Comparison of ENCODE assay signal across 8 mouse cellular contexts in genomic region chr14:57424212-57424561, GRCm38 (mm10). TPM values are rescaled to one million over a fixed set of nuclear protein-coding genes. Genes with fewer than 3 reads are reported as not detected.
DNase-seq lines count a peak whose midpoint lies in the region; ATAC-seq and TF ChIP-seq lines count a peak whose summit lies in the region.

No protein-coding gene starts in this region.

- peak overlapping the region; percentile 87 for H3K4me3 ChIP-seq in heart, adult 2 months
- H3K4me3 ChIP-seq in CH12.LX (replicated peaks in 1 of 3; ENCODE audit: low read depth in 2 of 3, low read length in 2 of 3, poor library complexity in 1 of 3): peak overlapping the region; percentile 91 to 96 (median 95)
- peak overlapping the region; percentile 73 for H3K4me3 ChIP-seq in forebrain, embryonic 16.5 days (replicated peaks; ENCODE audit: low read length)
- H3K4me3 ChIP-seq in liver, postnatal 0 days (ENCODE audit: low read depth, low read length): peak overlapping the region; percentile 70

- no peaks in the 10 kb centered on the region for H3K36me3 ChIP-seq in heart, adult 2 months (ENCODE audit: control insufficient read depth, insufficient read depth, low read length)
- H3K36me3 ChIP-seq in CH12.LX (replicated peaks in 1 of 2; ENCODE audit: control insufficient read depth in 1 of 2, insufficient read depth in 1 of 2, low read length in 1 of 2): no peaks in the 10 kb centered on the region
- no peaks in the 10 kb centered on the region for H3K36me3 ChIP-seq in forebrain, embryonic 16.5 days (ENCODE audit: control insufficient read depth, insufficient read depth)
- no peaks in the 10 kb centered on the region for H3K36me3 ChIP-seq in liver, postnatal 0 days (replicated peaks; ENCODE audit: insufficient read depth, low read length)

- no peak for TF ChIP-seq RAD21 in CH12.LX (IDR thresholded peaks at IDR 0.05; ENCODE audit: low read depth, low read length)

- intact Hi-C loops in heart, adult 2 months (cut with DNase I): loop anchor here (5.0 to 10.0 kb wide), 2 partner anchors 191 to 323 kb away; partner anchors contain the start of gene Gm49361
- intact Hi-C loops in heart, postnatal 14 days (cut with DNase I): no loop called here
- intact Hi-C loops in left cerebral cortex, postnatal 36 days (cut with DNase I): loop anchor here (5.0 kb wide), 1 partner anchor 332 kb away; no protein-coding TSS in a partner anchor

- no peak for TF ChIP-seq POLR2A in heart, adult 2 months (IDR thresholded peaks at IDR 0.05; ENCODE audit: insufficient read depth, low read depth, low read length)
- TF ChIP-seq POLR2A in CH12.LX (IDR thresholded peaks at IDR 0.05; ENCODE audit: low read depth, low read length): no peak; the same call in 1 of the 2 replicates

- H3K4me1 ChIP-seq in heart, adult 2 months (ENCODE audit: control insufficient read depth, insufficient read depth, low read length): peaks cover 1% of the 10 kb centered on the region; the same call in 1 of the 2 replicates
- H3K4me1 ChIP-seq in CH12.LX (ENCODE audit: control insufficient read depth in 1 of 2, insufficient read depth in 2 of 2): peaks cover 3% of the 10 kb centered on the region in 2 experiments; a peak in 3 of 4 replicates
- 0 out of 2 replicates have a peak, but pooled peaks cover 5% of the 10 kb centered on the region for H3K4me1 ChIP-seq in forebrain, embryonic 16.5 days (replicated peaks; ENCODE audit: control insufficient read depth, insufficient read depth, low read length)
- H3K4me1 ChIP-seq in liver, postnatal 0 days (ENCODE audit: insufficient read depth): peaks cover 6% of the 10 kb centered on the region; the same call in 1 of the 2 replicates

- no peak for TF ChIP-seq EP300 in heart, adult 2 months (IDR thresholded peaks at IDR 0.05; ENCODE audit: insufficient read depth, low read depth, low read length)
- no peak for TF ChIP-seq EP300 in CH12.LX (IDR thresholded peaks at IDR 0.05; ENCODE audit: low read length)
- no peak for TF ChIP-seq EP300 in liver, postnatal 0 days (IDR thresholded peaks at IDR 0.05; ENCODE audit: low read depth)

- no peaks in the 10 kb centered on the region for H3K79me2 ChIP-seq in heart, adult 2 months (replicated peaks; ENCODE audit: control insufficient read depth, insufficient read depth, low read length)
- H3K79me2 ChIP-seq in CH12.LX (replicated peaks; ENCODE audit: control insufficient read depth, extremely low read depth, insufficient read depth, poor library complexity, severe bottlenecking): no peaks in the 10 kb centered on the region

- ATAC-seq in forebrain, embryonic 16.5 days: peak; percentile 78
- peak; percentile 86 for ATAC-seq in liver, postnatal 0 days

- under 1% methylated on average over 24 of the region's 24 CpGs for WGBS in heart, adult 2 months
- 2% methylated on average over 16 of the region's 24 CpGs for WGBS in forebrain, embryonic 16.5 days
- WGBS in liver, postnatal 0 days (ENCODE audit: insufficient replicate concordance): under 1% methylated on average over 24 of the region's 24 CpGs

- H3K9ac ChIP-seq in heart, adult 2 months (ENCODE audit: low read depth, low read length): peak overlapping the region; percentile 97
- peak overlapping the region; percentile 50 for H3K9ac ChIP-seq in CH12.LX (ENCODE audit: insufficient read depth, low read depth)
- peak overlapping the region; percentile 78 for H3K9ac ChIP-seq in forebrain, embryonic 16.5 days (replicated peaks; ENCODE audit: low read depth, low read length)
- H3K9ac ChIP-seq in liver, postnatal 0 days (replicated peaks): peak overlapping the region; percentile 80

- no peaks in the 10 kb centered on the region for H3K27me3 ChIP-seq in heart, adult 2 months (ENCODE audit: control insufficient read depth, insufficient read depth, low read length)
- no peaks in the 10 kb centered on the region for H3K27me3 ChIP-seq in CH12.LX (replicated peaks)
- H3K27me3 ChIP-seq in forebrain, embryonic 16.5 days (replicated peaks; ENCODE audit: control insufficient read depth, insufficient read depth, low read length): no peaks in the 10 kb centered on the region; the same call in 1 of the 2 replicates
- H3K27me3 ChIP-seq in liver, postnatal 0 days (ENCODE audit: insufficient read depth, low read length): no peaks in the 10 kb centered on the region

- no peak for TF ChIP-seq CTCF in heart, adult 2 months (IDR thresholded peaks at IDR 0.05)
- TF ChIP-seq CTCF in CH12.LX (conservative IDR thresholded peaks at IDR 0.05 in 1 of 2, IDR thresholded peaks at IDR 0.05 in 1 of 2; ENCODE audit: low read depth in 2 of 2, low read length in 2 of 2): no peak
- TF ChIP-seq CTCF in liver, postnatal 0 days (IDR thresholded peaks at IDR 0.05; ENCODE audit: low read depth): no peak

- DNase-seq in heart, adult 2 months: no peak
- DNase-seq in heart, postnatal 14 days: no peak
- no peak for DNase-seq in CH12.LX (ENCODE audit: extremely low read depth)
- DNase-seq in liver, postnatal 0 days: no peak
- no peak for DNase-seq in adrenal gland, adult (ENCODE audit: inconsistent age in 2 of 2, low spot score in 1 of 2)
- no peak for DNase-seq in left cerebral cortex, postnatal 36 days (ENCODE audit: low spot score in 2 of 2)
- no peak for DNase-seq in cerebellum, adult 8-10 months

- H3K4me2 ChIP-seq in CH12.LX (ENCODE audit: insufficient read depth, low read depth, poor library complexity, severe bottlenecking): peak overlapping the region; percentile 53; the same call in 1 of the 2 replicates
- peak overlapping the region; percentile 83 for H3K4me2 ChIP-seq in forebrain, embryonic 16.5 days (ENCODE audit: low read length)
- peak overlapping the region; percentile 97 for H3K4me2 ChIP-seq in liver, postnatal 0 days (ENCODE audit: low read depth, low read length)

- H3K27ac ChIP-seq in heart, adult 2 months: peak overlapping the region; percentile 81
- no peak overlapping the region for H3K27ac ChIP-seq in CH12.LX (ENCODE audit: insufficient read depth, low read depth)
- H3K27ac ChIP-seq in forebrain, embryonic 16.5 days (ENCODE audit: low read length): peak overlapping the region; percentile 34; the same call in 1 of the 2 replicates
- peak overlapping the region; percentile 34; the same call in 1 of the 2 replicates for H3K27ac ChIP-seq in liver, postnatal 0 days (ENCODE audit: low read depth)

- no peaks in the 10 kb centered on the region for H3K9me3 ChIP-seq in CH12.LX (replicated peaks; ENCODE audit: low read length)
- no peaks in the 10 kb centered on the region for H3K9me3 ChIP-seq in forebrain, embryonic 16.5 days (ENCODE audit: control insufficient read depth, low read length)
- H3K9me3 ChIP-seq in liver, postnatal 0 days (ENCODE audit: low read length): no peaks in the 10 kb centered on the region

- in situ Hi-C loops in CH12.LX (cut with MboI; ENCODE audit: low pct_ligation_motif_present, low pct_unique_long_range_greater_than_20kb, low sequenced_read_pairs): no loop called here

- dilution Hi-C loops in CH12.LX (cut with MboI; ENCODE audit: extremely low pct_ligation_motif_present, extremely low pct_unique_long_range_greater_than_20kb, low sequenced_read_pairs): no loop called here

TF ChIP-seq in CH12.LX, 34 proteins besides CTCF, POLR2A, EP300 and RAD21:
- TF ChIP-seq CHD2 (IDR thresholded peaks at IDR 0.05; ENCODE audit: low read length) (no peak), UBTF (IDR thresholded peaks at IDR 0.05; ENCODE audit: low read depth, low read length) (no peak), E2F4 (IDR thresholded peaks at IDR 0.05; ENCODE audit: insufficient replicate concordance, low read depth, low read length) (no peak), NRF1 (IDR thresholded peaks at IDR 0.05; ENCODE audit: low read depth, low read length) (no peak), PAX5 (IDR thresholded peaks at IDR 0.05; ENCODE audit: low read length) (no peak), ZC3H11A (IDR thresholded peaks at IDR 0.05; ENCODE audit: low read depth, low read length) (no peak), GABPA (IDR thresholded peaks at IDR 0.05; ENCODE audit: insufficient replicate concordance, low read depth, low read length) (no peak), HCFC1 (IDR thresholded peaks at IDR 0.05; ENCODE audit: low read depth, low read length) (no peak), TCF12 (IDR thresholded peaks at IDR 0.05; ENCODE audit: low read depth, low read length) (no peak), IRF4 (IDR thresholded peaks at IDR 0.05; ENCODE audit: low read depth, low read length) (no peak), USF2 (conservative IDR thresholded peaks at IDR 0.05; ENCODE audit: low read depth, low read length) (no peak), POLR2AphosphoS2 (IDR thresholded peaks at IDR 0.05; ENCODE audit: low read depth, low read length) (no peak), ZMIZ1 (IDR thresholded peaks at IDR 0.05; ENCODE audit: low read depth, low read length) (no peak), MAFK (IDR thresholded peaks at IDR 0.05; ENCODE audit: insufficient replicate concordance, low read length) (no peak), SIN3A (IDR thresholded peaks at IDR 0.05; ENCODE audit: low read length) (no peak; the same call in none of the 2 replicates), USF1 (IDR thresholded peaks at IDR 0.05; ENCODE audit: low read depth, low read length) (no peak)

RNA-seq across cellular contexts. Expression of gene Ift88, which starts 0.3 kb away (rescaled TPM):
- total RNA-seq in heart, adult 2 months (2021): 1 to 10 TPM; 4.5 to 5.1 TPM
- polyA plus RNA-seq in heart, adult 2 months (2012; rRNA removed): 2.6 and 4.3 TPM in 2 replicates
- total RNA-seq in heart, postnatal 14 days (2021): 1 to 10 TPM; 4.2 to 5.2 TPM
- 6.0 and 8.1 TPM in 2 replicates for total RNA-seq in CH12.LX (2012; rRNA removed)
- 10.7 and 12.3 TPM in 2 replicates for total RNA-seq in CH12.LX (2014; rRNA removed)
- polyA plus RNA-seq in CH12.LX (2012; ENCODE audit: insufficient read length, low read depth): 6.7 and 8.6 TPM in 2 replicates
- 13.8 and 15.3 TPM in 2 replicates for polyA plus RNA-seq in forebrain, embryonic 16.5 days (2015; fragmentation: Nextera tagmentation; extraction: Ambion mirVana)
- polyA plus RNA-seq in liver, postnatal 0 days (2015; fragmentation: Nextera tagmentation; extraction: Ambion mirVana): 1.2 and 2.4 TPM in 2 replicates
- 10 to 100 TPM; 18.9 to 23.0 TPM for total RNA-seq in left cerebral cortex, postnatal 36 days (2021)

RNA-seq across cellular contexts. Expression of gene Cryl1, which starts 25.9 kb away (rescaled TPM):
- total RNA-seq in heart, adult 2 months (2021): 1 to 10 TPM; 5.6 to 6.7 TPM
- 12.4 and 12.9 TPM in 2 replicates for polyA plus RNA-seq in heart, adult 2 months (2012; rRNA removed)
- total RNA-seq in heart, postnatal 14 days (2021): 1 to 10 TPM; 7.2 to 7.4 TPM
- total RNA-seq in CH12.LX (2012; rRNA removed) (13.1 and 13.3 TPM in 2 replicates), CH12.LX (2014; rRNA removed) (29.7 and 31.8 TPM in 2 replicates)
- polyA plus RNA-seq in CH12.LX (2012; ENCODE audit: insufficient read length, low read depth): 33.7 and 38.3 TPM in 2 replicates
- 8.4 TPM in 2 replicates for polyA plus RNA-seq in forebrain, embryonic 16.5 days (2015; fragmentation: Nextera tagmentation; extraction: Ambion mirVana)
- polyA plus RNA-seq in liver, postnatal 0 days (2015; fragmentation: Nextera tagmentation; extraction: Ambion mirVana): 6.7 and 7.3 TPM in 2 replicates
- 10 to 100 TPM; 17.4 to 22.3 TPM for total RNA-seq in left cerebral cortex, postnatal 36 days (2021)
